Mouse (Mus musculus) spleen, adult 2 months (tissue): ENCODE results near the gene Arhgef19.

Experiments
- CTCF ChIP-seq: fragments of 200-500 bp; IDR thresholded peaks from 2 replicates; pipeline ENCODE4 v1.5.1; 2011; ENCODE audit warnings: mild to moderate bottlenecking, inconsistent platforms; ENCODE audit not compliant: insufficient read depth, insufficient read length, insufficient replicate concordance; ENCODE audit errors: extremely low read depth
- POLR2A ChIP-seq: fragments of 200-500 bp; IDR thresholded peaks from 2 replicates; pipeline ENCODE4 v1.6.1; 2011; ENCODE audit warnings: low read depth, low read length, inconsistent platforms

DNA sequence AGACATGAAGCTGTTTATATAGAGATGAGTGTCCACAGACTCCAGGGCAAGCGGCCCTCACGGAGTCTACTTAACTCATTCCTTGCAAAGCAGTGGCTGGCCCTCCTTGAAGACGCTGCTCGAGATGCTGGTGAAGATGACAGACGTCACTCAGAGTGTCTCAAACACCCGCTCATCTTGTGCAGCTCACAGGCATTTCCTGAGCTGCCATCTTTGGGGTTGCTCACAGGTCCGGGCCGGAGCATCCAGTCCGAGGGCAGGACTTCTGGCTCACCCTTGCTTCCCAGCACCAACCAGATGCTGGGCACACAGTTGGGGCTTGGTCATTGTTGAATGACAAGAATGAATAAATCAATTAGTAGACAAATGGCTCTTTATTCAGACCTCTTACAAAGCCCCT, 26.4 kb upstream of the Arhgef19 start:
- no peak for TF ChIP-seq CTCF
- TF ChIP-seq POLR2A, result no peak
